Mouse (Mus musculus): ENCODE results near the gene Hivep3. TPM values are rescaled to one million over a fixed set of nuclear protein-coding genes. Genes with fewer than 3 reads are reported as not detected.

The Hivep3 gene
- polyA plus RNA-seq (2012; rRNA removed) = 15.0 and 23.1 TPM in 2 replicates

DNA sequence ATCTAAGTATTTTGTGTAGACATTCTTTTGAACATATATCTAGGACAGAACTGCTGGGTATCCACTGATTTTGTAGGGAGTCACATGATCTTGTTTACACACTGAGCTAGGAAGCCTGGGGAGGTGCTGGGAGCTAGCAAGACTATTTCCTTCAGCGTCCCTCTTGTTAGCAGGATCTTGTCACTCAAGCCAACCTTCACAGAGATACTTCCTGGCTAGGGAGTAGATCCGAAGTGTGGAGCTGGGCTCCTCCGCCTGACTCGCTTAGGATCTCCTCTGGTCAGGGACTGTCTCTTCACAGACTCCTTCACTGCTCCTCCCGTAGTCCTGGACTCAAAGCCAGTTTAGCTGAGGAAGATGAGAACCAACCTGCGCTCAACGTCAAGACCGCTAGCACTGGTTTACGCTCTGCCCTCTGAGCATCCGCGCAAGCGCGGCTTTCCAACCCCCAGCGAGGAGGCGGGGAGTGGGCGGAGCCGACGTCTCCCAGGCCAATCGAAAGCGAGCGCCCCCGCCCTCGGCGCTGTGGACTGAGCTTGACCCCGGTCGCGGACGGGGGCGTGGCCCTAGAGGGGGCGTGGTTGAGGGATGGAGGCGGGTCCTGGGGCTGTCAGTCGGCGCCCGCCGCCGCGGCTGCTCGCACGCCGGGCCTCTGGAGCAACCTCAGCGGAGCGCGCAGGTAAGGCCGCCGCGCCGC, at the start of gene Hivep3:
TSS of gene Hivep3 (plus strand) at position 601 of the 697 bp plus-strand sequence.
- peak; percentile 100 for DNase-seq
- under 1% methylated on average over 47 of the region's 47 CpGs for WGBS
- no peak for TF ChIP-seq CTCF (IDR thresholded peaks at IDR 0.05; ENCODE audit: insufficient read depth, low read length)
- peak; percentile 97 for TF ChIP-seq POLR2A (IDR thresholded peaks at IDR 0.05; ENCODE audit: borderline replicate concordance, extremely low read depth, low read depth, low read length)

DNA sequence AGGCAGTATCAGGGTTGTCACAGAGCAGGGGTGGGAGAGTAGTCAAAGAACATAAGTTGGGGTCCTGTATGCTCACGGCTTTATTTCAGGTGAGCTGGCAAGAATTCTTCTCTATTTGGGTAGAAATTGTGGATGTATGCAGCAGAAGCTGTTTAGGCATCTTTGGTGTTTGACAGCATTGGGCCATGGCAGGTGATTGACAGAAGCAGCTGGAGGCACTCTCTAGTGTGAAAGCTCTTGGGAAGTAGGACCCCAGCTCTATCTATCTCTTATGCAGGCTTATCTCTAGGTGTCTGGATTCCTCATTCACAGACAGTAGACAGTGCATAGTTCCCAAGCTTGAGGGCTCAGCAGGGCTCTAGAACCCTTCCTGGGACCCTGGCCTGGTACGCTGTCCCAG, 47.8 kb upstream of the Hivep3 start:
- Histone ChIP-seq H3K4me3 (replicated peaks; ENCODE audit: extremely low read depth, low read depth, low read length) (no peak overlapping the region), H3K4me1 (ENCODE audit: control insufficient read depth, insufficient read depth, low read length) (no peaks in the 10 kb centered on the region)
- 96% methylated on average over 2 of the region's 2 CpGs for WGBS
- TF ChIP-seq POLR2A (IDR thresholded peaks at IDR 0.05; ENCODE audit: borderline replicate concordance, extremely low read depth, low read depth, low read length) (no peak), CTCF (IDR thresholded peaks at IDR 0.05; ENCODE audit: insufficient read depth, low read length) (no peak)
- DNase-seq = no peak

More for the DNA sequence above, at the start of gene Hivep3:
- Histone ChIP-seq H3K4me3 (replicated peaks; ENCODE audit: extremely low read depth, low read depth, low read length) (peak within 1 kb of the TSS; percentile 70), H3K4me1 (ENCODE audit: control insufficient read depth, insufficient read depth, low read length) (no peaks in the 10 kb centered on the region; the same call in 1 of the 2 replicates)

DNA sequence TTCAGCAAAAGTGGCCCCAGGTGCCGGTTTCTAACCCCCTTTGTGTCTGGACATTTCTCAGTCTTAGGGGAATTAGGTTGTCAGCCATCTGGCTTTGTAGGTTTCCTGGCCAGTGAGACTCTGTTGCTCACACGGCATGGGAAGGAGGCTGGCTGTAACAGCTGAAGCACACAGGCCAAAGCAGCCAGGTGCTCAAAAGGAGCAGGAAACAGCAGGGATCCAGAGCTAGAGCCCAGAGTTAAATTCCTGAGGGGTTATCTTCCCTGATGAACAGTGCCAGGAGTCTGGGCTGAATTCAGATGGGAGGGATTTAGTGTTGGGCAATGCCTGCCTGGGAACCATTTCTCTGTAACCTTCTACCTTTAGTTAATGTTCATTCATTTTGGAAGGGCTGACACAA, 35.2 kb upstream of the Hivep3 start:
- Histone ChIP-seq H3K4me3 (replicated peaks; ENCODE audit: extremely low read depth, low read depth, low read length) (no peak overlapping the region), H3K4me1 (ENCODE audit: control insufficient read depth, insufficient read depth, low read length) (no peaks in the 10 kb centered on the region)
- DNase-seq = no peak
- no peak for TF ChIP-seq POLR2A (IDR thresholded peaks at IDR 0.05; ENCODE audit: borderline replicate concordance, extremely low read depth, low read depth, low read length)
- no peak for TF ChIP-seq CTCF (IDR thresholded peaks at IDR 0.05; ENCODE audit: insufficient read depth, low read length)
- 54% methylated on average over 2 of the region's 2 CpGs for WGBS

DNA sequence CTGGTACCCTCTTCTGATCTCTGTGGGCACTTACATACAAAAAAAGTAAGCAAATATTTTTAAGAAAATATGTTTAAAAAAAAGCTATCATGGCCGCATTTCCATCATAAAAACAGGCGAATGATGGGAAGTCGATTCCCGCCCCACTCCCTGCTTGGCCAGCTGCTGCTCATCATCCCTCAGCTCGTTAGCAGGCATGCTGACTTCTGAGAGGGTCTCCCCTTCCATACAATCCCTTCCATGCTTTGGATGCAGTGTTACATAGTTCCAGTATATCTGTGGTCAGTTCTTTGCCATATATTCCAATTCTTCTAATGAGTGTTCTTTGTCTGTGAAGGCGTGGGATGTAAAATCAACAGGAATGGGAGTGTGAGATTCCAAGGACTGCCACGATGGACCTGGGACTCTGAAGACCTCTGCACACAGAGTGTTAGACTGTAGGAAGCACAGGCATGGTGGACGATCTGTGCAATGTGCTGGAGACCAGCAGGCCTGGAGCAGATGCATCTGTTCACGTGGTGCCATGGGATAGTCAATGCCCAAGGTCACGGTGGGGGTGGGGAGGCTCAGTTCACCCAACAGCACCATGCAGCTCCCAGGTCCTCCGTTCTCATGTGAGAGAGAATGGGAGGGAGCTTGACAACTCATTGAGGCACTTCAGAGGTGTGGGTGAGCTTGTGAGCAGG, 32.2 kb upstream of the Hivep3 start:
- Histone ChIP-seq H3K4me3 (replicated peaks; ENCODE audit: extremely low read depth, low read depth, low read length) (no peak overlapping the region), H3K4me1 (ENCODE audit: control insufficient read depth, insufficient read depth, low read length) (no peaks in the 10 kb centered on the region)
- TF ChIP-seq POLR2A (IDR thresholded peaks at IDR 0.05; ENCODE audit: borderline replicate concordance, extremely low read depth, low read depth, low read length) (no peak), CTCF (IDR thresholded peaks at IDR 0.05; ENCODE audit: insufficient read depth, low read length) (no peak)
- WGBS = 74% methylated on average over 11 of the region's 11 CpGs
- DNase-seq = no peak

DNA sequence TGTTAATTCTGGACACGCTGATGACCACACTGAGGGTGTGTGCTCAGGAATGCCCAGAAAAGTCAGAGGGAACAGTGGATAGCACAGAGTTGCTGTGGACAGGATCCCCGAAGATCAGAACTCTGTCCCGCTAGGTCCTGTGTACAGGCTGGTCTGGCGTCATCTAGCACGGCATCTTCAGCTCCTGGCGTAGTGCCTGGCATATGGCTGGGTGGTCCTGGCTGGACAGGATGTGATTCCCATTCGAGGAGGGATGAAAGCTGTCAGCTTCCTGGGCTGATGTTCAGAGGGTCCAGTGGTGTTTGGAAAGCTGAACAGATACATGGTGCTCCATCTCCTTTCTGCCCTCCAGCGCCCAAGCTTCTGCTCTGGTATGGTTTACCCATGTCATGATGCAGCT, 29.6 kb upstream of the Hivep3 start:
- TF ChIP-seq CTCF (IDR thresholded peaks at IDR 0.05; ENCODE audit: insufficient read depth, low read length) = no peak
- TF ChIP-seq POLR2A (IDR thresholded peaks at IDR 0.05; ENCODE audit: borderline replicate concordance, extremely low read depth, low read depth, low read length) = no peak
- Histone ChIP-seq H3K4me3 (replicated peaks; ENCODE audit: extremely low read depth, low read depth, low read length) (no peak overlapping the region), H3K4me1 (ENCODE audit: control insufficient read depth, insufficient read depth, low read length) (no peaks in the 10 kb centered on the region)
- WGBS = 63% methylated on average over 8 of the region's 8 CpGs
- no peak for DNase-seq

DNA sequence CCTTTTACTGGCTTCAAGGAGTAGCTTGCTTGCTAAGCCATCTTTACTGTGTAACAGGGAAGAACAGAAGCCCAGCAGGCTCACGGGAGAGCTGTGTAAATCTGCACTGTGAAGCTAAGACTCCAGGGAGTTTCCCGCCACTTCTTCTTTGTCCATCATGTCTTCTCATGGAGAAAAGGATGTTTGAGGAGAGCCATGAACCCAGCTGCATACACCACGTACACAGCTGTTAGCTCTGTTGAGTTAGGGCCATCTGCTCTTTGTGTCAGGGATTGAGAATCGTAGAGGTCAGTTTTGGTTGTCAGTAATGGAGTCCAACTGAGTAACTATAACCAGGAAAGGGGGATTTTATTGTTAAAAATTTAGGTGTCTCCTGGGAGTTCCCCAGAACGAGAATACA, 26.3 kb upstream of the Hivep3 start:
- TF ChIP-seq CTCF (IDR thresholded peaks at IDR 0.05; ENCODE audit: insufficient read depth, low read length) = no peak
- no peak for TF ChIP-seq POLR2A (IDR thresholded peaks at IDR 0.05; ENCODE audit: borderline replicate concordance, extremely low read depth, low read depth, low read length)
- H3K4me1 ChIP-seq (ENCODE audit: control insufficient read depth, insufficient read depth, low read length) = no peaks in the 10 kb centered on the region
- no peak for DNase-seq
- no peak overlapping the region for H3K4me3 ChIP-seq (replicated peaks; ENCODE audit: extremely low read depth, low read depth, low read length)
- WGBS = 66% methylated on average over 5 of the region's 5 CpGs

DNA sequence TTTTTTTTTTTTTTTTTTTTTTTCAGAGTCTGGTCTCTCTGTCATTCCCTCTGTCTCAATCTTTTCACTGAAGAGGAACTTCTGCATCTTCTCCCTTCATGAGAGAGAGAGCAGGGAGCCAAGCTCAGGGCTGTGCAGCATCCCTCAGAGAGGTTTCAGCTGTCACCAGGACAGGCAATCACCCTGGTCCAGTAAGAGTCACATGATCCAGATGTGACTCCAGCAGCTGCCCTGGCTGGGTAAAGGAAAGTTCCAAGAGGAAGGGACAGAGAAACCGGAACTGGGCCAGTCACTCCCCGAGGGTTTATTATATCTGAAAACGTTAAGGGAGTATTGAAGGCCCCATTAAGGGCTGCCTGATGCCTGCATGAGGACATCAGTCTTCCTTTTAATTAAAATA, 25.8 kb upstream of the Hivep3 start:
- DNase-seq = no peak

DNA sequence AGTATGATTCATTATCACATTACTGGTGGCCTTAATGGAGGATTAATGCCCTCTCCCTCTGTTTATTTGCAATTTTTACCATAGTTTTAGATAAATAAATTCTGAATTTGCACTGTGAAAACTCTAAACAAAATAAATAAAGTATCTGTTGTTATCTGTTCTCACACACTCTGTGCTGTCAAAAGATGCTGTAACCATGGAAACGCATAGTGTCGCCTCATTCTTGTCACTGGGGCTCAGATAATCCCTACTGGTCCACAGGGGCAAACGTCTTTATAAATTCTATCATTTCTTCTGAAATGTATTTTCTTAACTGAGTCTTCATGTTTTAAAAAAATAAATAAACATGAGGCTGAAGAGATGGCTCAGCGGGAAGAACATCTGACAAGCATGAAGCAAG, 23.4 kb upstream of the Hivep3 start:
- Histone ChIP-seq H3K4me3 (replicated peaks; ENCODE audit: extremely low read depth, low read depth, low read length) (no peak overlapping the region), H3K4me1 (ENCODE audit: control insufficient read depth, insufficient read depth, low read length) (no peaks in the 10 kb centered on the region)
- WGBS = 62% methylated on average over 4 of the region's 4 CpGs
- DNase-seq = no peak
- TF ChIP-seq POLR2A (IDR thresholded peaks at IDR 0.05; ENCODE audit: borderline replicate concordance, extremely low read depth, low read depth, low read length) (no peak), CTCF (IDR thresholded peaks at IDR 0.05; ENCODE audit: insufficient read depth, low read length) (no peak)

More for the DNA sequence above, 25.8 kb upstream of the Hivep3 start:
- TF ChIP-seq CTCF (IDR thresholded peaks at IDR 0.05; ENCODE audit: insufficient read depth, low read length) (no peak), POLR2A (IDR thresholded peaks at IDR 0.05; ENCODE audit: borderline replicate concordance, extremely low read depth, low read depth, low read length) (no peak)
- H3K4me1 ChIP-seq (ENCODE audit: control insufficient read depth, insufficient read depth, low read length) = no peaks in the 10 kb centered on the region
- H3K4me3 ChIP-seq (replicated peaks; ENCODE audit: extremely low read depth, low read depth, low read length) = no peak overlapping the region
- WGBS = 37% methylated on average over 3 of the region's 3 CpGs

DNA sequence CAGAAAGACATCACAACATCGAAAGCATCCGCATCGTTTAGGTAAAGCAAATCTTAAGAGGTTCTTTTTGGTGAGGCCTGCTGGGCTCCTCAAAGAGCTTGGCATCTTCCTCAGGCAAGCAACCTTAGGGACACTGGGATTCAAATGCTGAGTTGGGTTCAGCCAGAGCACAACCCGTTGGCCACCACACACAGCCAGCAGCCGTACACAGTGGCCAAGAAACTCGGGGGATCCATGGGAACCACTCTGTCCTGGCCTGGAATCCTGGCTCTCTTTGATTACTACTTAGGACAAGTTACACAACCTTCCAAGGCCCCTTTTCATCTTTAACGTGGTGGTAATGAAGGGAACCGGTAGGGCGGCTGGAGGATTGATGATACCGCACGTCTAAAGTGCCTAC, 16.1 kb upstream of the Hivep3 start:
- TF ChIP-seq CTCF (IDR thresholded peaks at IDR 0.05; ENCODE audit: insufficient read depth, low read length) = no peak
- no peak for TF ChIP-seq POLR2A (IDR thresholded peaks at IDR 0.05; ENCODE audit: borderline replicate concordance, extremely low read depth, low read depth, low read length)
- 74% methylated on average over 11 of the region's 11 CpGs for WGBS
- no peak for DNase-seq
- Histone ChIP-seq H3K4me1 (ENCODE audit: control insufficient read depth, insufficient read depth, low read length) (no peaks in the 10 kb centered on the region), H3K4me3 (replicated peaks; ENCODE audit: extremely low read depth, low read depth, low read length) (no peak overlapping the region)

DNA sequence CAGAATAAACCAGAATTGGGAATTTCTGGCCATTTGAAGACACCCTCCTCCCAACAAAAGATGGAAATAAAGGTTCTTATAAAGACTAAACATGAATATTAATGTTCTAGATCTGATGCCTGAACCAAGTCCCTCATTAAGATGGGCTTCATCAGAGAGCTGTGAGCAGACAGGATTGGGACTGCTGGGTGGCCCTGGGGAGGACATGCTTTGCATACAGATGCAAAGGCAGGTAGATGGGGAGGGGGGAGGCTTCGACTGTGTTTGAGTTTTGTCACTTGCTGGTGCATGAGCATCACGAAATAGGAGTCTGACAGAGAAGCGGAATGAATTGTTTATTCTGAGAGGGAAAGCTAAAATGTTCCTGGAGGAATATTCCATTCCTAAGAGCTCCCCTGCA, 12.1 kb upstream of the Hivep3 start:
- no peak for DNase-seq
- no peaks in the 10 kb centered on the region for H3K4me1 ChIP-seq (ENCODE audit: control insufficient read depth, insufficient read depth, low read length)
- no peak overlapping the region for H3K4me3 ChIP-seq (replicated peaks; ENCODE audit: extremely low read depth, low read depth, low read length)
- 80% methylated on average over 3 of the region's 3 CpGs for WGBS
- TF ChIP-seq CTCF (IDR thresholded peaks at IDR 0.05; ENCODE audit: insufficient read depth, low read length) (no peak), POLR2A (IDR thresholded peaks at IDR 0.05; ENCODE audit: borderline replicate concordance, extremely low read depth, low read depth, low read length) (no peak)

Measured in lung, adult 2 months (tissue).